Mouse (Mus musculus) spleen, adult 12 weeks (tissue): ENCODE data around the gene Slc3a2.

Source experiments
- DNase-seq: peaks from one replicate; pipeline ENCODE4 v3.0.0; 2022; ENCODE audit warnings: low spot score

The Slc3a2 gene

DNA sequence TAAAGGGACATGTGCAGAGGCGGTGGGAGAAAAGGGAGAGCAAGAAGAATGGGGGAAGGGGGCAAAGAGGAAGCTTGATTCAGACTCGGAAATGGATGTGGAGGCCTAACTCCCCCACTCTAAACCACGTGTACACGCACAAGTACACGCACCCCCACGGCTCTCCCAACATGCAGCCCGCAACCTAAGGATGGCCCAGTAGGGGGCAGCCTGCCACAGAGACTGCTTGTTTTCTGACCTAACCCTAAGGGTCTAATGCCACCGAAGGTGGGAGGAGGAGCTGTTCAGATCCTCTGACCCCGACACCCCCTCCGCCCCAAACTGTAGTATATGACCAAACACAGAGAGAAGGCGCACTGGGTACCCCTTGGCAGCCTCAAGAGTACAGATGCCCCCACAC lies 60.8 kb downstream of the Slc3a2 start:
- DNase-seq: no peak

GRCm38 (mm10) chr19:8661821-8662307 lies 61.3 kb downstream of the Slc3a2 start:
- DNase-seq: no peak
